Mouse (Mus musculus): ENCODE data around the gene Gpr1. TPM values are rescaled to one million over a fixed set of nuclear protein-coding genes. Genes with fewer than 3 reads are reported as not detected.

Gpr1 gene
- total and polyA plus RNA-seq, 2 experiments: not detected

DNA sequence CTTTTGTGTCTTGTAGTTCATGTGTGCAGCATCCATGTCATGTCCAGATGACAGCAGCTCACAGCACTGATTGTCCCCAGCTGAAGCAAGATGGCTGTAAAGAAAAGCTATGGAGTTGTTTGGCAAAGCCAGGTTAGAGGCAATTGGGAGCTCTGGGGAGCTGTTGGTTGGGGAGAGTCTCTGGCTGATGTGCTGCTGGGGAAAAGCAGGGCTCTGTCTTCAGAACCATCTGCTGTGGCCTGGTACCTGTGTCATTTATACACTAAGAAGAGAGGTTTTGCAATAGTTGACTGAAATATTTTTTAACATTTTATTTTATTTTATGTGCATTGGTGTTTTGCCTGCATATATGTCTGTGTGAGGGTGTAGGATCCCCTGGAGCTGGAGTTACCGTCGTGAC, 44.2 kb upstream of the Gpr1 start:
- 59% methylated on average over 2 of the region's 2 CpGs for WGBS
- peaks cover 26% of the 10 kb centered on the region for H3K27me3 ChIP-seq (ENCODE audit: control insufficient read depth, insufficient read depth, low read length)

DNA sequence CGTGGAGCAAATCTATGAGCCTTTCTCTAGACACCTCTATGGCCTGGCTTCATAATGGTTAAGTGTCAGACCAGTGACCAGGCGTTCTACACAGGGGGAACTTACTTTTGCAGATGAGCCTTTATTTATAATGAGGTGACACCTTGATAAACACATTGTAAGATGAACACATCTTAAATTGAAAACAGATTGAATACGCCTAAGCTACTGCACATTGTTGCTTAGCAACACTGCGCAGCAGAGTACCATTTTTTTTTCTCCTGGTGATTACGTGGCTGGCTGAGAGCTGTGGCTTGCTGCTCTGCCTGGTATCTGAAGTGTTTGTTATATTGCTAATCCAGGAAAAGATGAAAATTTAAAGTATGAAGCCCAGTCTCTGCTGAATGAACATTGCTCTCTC, 41.7 kb upstream of the Gpr1 start:
- no peak for DNase-seq (ENCODE audit: extremely low read depth, low read depth, low spot score)
- H3K79me2 ChIP-seq (ENCODE audit: control insufficient read depth, insufficient read depth, low read length): no peaks in the 10 kb centered on the region
- H3K27ac ChIP-seq (replicated peaks; ENCODE audit: insufficient read depth, low read depth, low read length): no peak overlapping the region
- H3K4me1 ChIP-seq (ENCODE audit: control insufficient read depth, insufficient read depth, low read length): no peaks in the 10 kb centered on the region
- no peak overlapping the region for H3K9ac ChIP-seq (ENCODE audit: low read depth, low read length)
- TF ChIP-seq POLR2A (IDR thresholded peaks at IDR 0.05; ENCODE audit: extremely low read depth, insufficient read depth, low read length) (no peak), CTCF (IDR thresholded peaks at IDR 0.05; ENCODE audit: low read depth, low read length) (no peak)
- H3K4me3 ChIP-seq (ENCODE audit: insufficient read depth, low read depth, low read length): no peak overlapping the region
- no peaks in the 10 kb centered on the region for H3K36me3 ChIP-seq (ENCODE audit: control insufficient read depth, insufficient read depth, low read length)
- peaks cover 28% of the 10 kb centered on the region for H3K27me3 ChIP-seq (ENCODE audit: control insufficient read depth, insufficient read depth, low read length)
- 32% methylated on average over 5 of the region's 5 CpGs for WGBS

More for the DNA sequence above, 44.2 kb upstream of the Gpr1 start:
- Histone ChIP-seq H3K4me1 (ENCODE audit: control insufficient read depth, insufficient read depth, low read length) (no peaks in the 10 kb centered on the region), H3K4me3 (ENCODE audit: insufficient read depth, low read depth, low read length) (no peak overlapping the region), H3K36me3 (ENCODE audit: control insufficient read depth, insufficient read depth, low read length) (no peaks in the 10 kb centered on the region), H3K9ac (ENCODE audit: low read depth, low read length) (no peak overlapping the region), H3K27ac (replicated peaks; ENCODE audit: insufficient read depth, low read depth, low read length) (no peak overlapping the region), H3K79me2 (ENCODE audit: control insufficient read depth, insufficient read depth, low read length) (no peaks in the 10 kb centered on the region)
- no peak for DNase-seq (ENCODE audit: extremely low read depth, low read depth, low spot score)
- TF ChIP-seq POLR2A (IDR thresholded peaks at IDR 0.05; ENCODE audit: extremely low read depth, insufficient read depth, low read length): no peak
- no peak for TF ChIP-seq CTCF (IDR thresholded peaks at IDR 0.05; ENCODE audit: low read depth, low read length)

DNA sequence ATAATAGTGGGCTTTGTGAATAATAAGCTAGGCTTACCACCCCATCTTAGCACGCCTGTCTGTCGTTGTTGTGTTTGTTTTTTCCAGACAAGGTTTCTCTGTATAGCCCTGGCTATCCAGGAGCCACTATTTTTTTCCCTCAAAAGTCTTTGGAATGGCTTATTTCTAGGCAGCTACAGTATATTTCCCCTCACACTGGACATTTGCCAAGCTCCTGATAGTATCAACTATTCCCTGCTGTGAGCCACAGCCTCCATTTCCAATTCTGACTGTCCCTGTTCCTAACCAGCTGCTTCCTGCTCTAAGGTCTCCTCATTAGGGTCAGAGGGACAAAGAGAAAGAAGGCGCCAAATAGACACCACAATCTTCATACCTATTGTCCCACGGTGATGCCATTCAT, 40.8 kb upstream of the Gpr1 start:
- WGBS: 29% methylated on average over 4 of the region's 4 CpGs
- no peak overlapping the region for H3K27ac ChIP-seq (replicated peaks; ENCODE audit: insufficient read depth, low read depth, low read length)
- peaks cover 23% of the 10 kb centered on the region for H3K27me3 ChIP-seq (ENCODE audit: control insufficient read depth, insufficient read depth, low read length)
- TF ChIP-seq POLR2A (IDR thresholded peaks at IDR 0.05; ENCODE audit: extremely low read depth, insufficient read depth, low read length): no peak
- no peak for TF ChIP-seq CTCF (IDR thresholded peaks at IDR 0.05; ENCODE audit: low read depth, low read length)
- H3K36me3 ChIP-seq (ENCODE audit: control insufficient read depth, insufficient read depth, low read length): no peaks in the 10 kb centered on the region
- no peak overlapping the region for H3K4me3 ChIP-seq (ENCODE audit: insufficient read depth, low read depth, low read length)
- H3K79me2 ChIP-seq (ENCODE audit: control insufficient read depth, insufficient read depth, low read length): no peaks in the 10 kb centered on the region
- no peak overlapping the region for H3K9ac ChIP-seq (ENCODE audit: low read depth, low read length)
- DNase-seq (ENCODE audit: extremely low read depth, low read depth, low spot score): no peak
- H3K4me1 ChIP-seq (ENCODE audit: control insufficient read depth, insufficient read depth, low read length): no peaks in the 10 kb centered on the region

DNA sequence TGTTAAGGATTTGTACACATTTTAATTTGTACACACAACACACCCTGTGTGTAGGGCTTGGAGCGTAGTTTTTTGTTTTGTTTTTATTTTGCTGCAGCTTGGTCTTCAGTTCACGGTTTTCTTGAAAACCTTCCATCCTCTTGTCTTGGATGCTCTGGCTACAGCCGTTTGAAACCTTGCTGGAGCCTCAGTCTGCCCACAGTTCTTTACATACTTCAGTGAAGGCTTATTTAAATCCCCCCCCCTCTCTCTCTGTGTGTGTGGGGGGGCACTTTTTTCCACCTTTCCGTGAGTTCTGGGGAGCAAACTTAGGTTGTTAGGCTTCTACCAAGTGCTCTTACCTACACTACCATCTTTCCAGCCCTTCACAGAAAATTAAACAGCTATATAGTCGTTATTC, 38.9 kb upstream of the Gpr1 start:
- Histone ChIP-seq H3K27me3 (ENCODE audit: control insufficient read depth, insufficient read depth, low read length) (peaks cover 27% of the 10 kb centered on the region), H3K36me3 (ENCODE audit: control insufficient read depth, insufficient read depth, low read length) (no peaks in the 10 kb centered on the region), H3K4me3 (ENCODE audit: insufficient read depth, low read depth, low read length) (no peak overlapping the region), H3K9ac (ENCODE audit: low read depth, low read length) (no peak overlapping the region), H3K4me1 (ENCODE audit: control insufficient read depth, insufficient read depth, low read length) (no peaks in the 10 kb centered on the region), H3K27ac (replicated peaks; ENCODE audit: insufficient read depth, low read depth, low read length) (no peak overlapping the region), H3K79me2 (ENCODE audit: control insufficient read depth, insufficient read depth, low read length) (no peaks in the 10 kb centered on the region)
- WGBS: 36% methylated on average over 5 of the region's 5 CpGs
- TF ChIP-seq POLR2A (IDR thresholded peaks at IDR 0.05; ENCODE audit: extremely low read depth, insufficient read depth, low read length): no peak
- TF ChIP-seq CTCF (IDR thresholded peaks at IDR 0.05; ENCODE audit: low read depth, low read length): no peak
- no peak for DNase-seq (ENCODE audit: extremely low read depth, low read depth, low spot score)

GRCm38 (mm10) chr1:63252351-63253209, 38.2 kb upstream of the Gpr1 start:
- peaks cover 31% of the 10 kb centered on the region for H3K27me3 ChIP-seq (ENCODE audit: control insufficient read depth, insufficient read depth, low read length)
- H3K79me2 ChIP-seq (ENCODE audit: control insufficient read depth, insufficient read depth, low read length): no peaks in the 10 kb centered on the region
- no peaks in the 10 kb centered on the region for H3K36me3 ChIP-seq (ENCODE audit: control insufficient read depth, insufficient read depth, low read length)
- 45% methylated on average over 24 of the region's 24 CpGs for WGBS
- TF ChIP-seq POLR2A (IDR thresholded peaks at IDR 0.05; ENCODE audit: extremely low read depth, insufficient read depth, low read length): no peak
- TF ChIP-seq CTCF (IDR thresholded peaks at IDR 0.05; ENCODE audit: low read depth, low read length): peak; percentile 19; the same call in 1 of the 2 replicates
- no peak for DNase-seq (ENCODE audit: extremely low read depth, low read depth, low spot score)
- no peak overlapping the region for H3K9ac ChIP-seq (ENCODE audit: low read depth, low read length)
- H3K4me3 ChIP-seq (ENCODE audit: insufficient read depth, low read depth, low read length): no peak overlapping the region
- no peak overlapping the region for H3K27ac ChIP-seq (replicated peaks; ENCODE audit: insufficient read depth, low read depth, low read length)
- H3K4me1 ChIP-seq (ENCODE audit: control insufficient read depth, insufficient read depth, low read length): no peaks in the 10 kb centered on the region

- TF ChIP-seq CTCF (IDR thresholded peaks at IDR 0.05; ENCODE audit: low read depth, low read length): no peak
- no peak for TF ChIP-seq POLR2A (IDR thresholded peaks at IDR 0.05; ENCODE audit: extremely low read depth, insufficient read depth, low read length)
- H3K4me1 ChIP-seq (ENCODE audit: control insufficient read depth, insufficient read depth, low read length): no peaks in the 10 kb centered on the region
- no peak overlapping the region for H3K4me3 ChIP-seq (ENCODE audit: insufficient read depth, low read depth, low read length)
- DNase-seq (ENCODE audit: extremely low read depth, low read depth, low spot score): no peak
- WGBS: 44% methylated on average over 4 of the region's 4 CpGs
- no peaks in the 10 kb centered on the region for H3K36me3 ChIP-seq (ENCODE audit: control insufficient read depth, insufficient read depth, low read length)
- H3K79me2 ChIP-seq (ENCODE audit: control insufficient read depth, insufficient read depth, low read length): no peaks in the 10 kb centered on the region
- H3K27ac ChIP-seq (replicated peaks; ENCODE audit: insufficient read depth, low read depth, low read length): no peak overlapping the region
- H3K27me3 ChIP-seq (ENCODE audit: control insufficient read depth, insufficient read depth, low read length): peaks cover 23% of the 10 kb centered on the region
- H3K9ac ChIP-seq (ENCODE audit: low read depth, low read length): no peak overlapping the region
These were observed 34.9 kb upstream of the Gpr1 start for GRCm38 (mm10) chr1:63249261-63249660.
